Mouse (Mus musculus) testis, postnatal 14 days (tissue): Measurements from ENCODE around the gene Vmn2r109.
"Not testable (repeated sequence)": the region's sequence is repeated elsewhere in the genome, so short reads cannot be mapped to it uniquely, and the experiment has no call there.

Source experiments
- DNase-seq: peaks from one replicate; pipeline ENCODE4 v3.0.0; 2021; ENCODE audit warnings: low spot score

Gene Vmn2r109

GRCm38 (mm10) chr17:20564656-20565055 lies at the start of gene Vmn2r109:
Gene Vmn2r109, minus strand, starts transcription at chr17:20564756.
- no peak for DNase-seq

GRCm38 (mm10) chr17:20596323-20596722 lies 31.8 kb upstream of the Vmn2r109 start, which contains the start of gene Vmn2r110:
Gene Vmn2r110, minus strand, starts transcription at chr17:20596423.
- DNase-seq, result no peak

DNA sequence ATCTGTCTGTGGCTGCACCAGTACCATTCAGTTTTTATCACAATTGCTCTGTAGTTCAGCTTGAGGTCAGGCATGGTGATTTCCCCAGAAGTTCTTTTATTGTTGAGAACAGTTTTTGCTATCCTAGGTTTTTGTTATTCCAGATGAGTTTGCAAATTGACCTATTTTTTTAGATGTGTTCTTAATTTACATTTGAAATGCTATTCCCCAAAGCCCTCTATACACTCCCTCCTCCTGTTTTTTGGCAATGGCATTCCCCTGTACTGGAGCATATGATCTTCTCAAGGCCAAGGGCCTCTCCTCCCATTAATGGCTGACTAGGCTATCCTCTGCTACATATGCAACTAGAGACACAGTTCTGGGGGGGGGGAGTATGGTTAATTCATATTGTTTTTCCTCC lies 56.3 kb downstream of the Vmn2r109 start:
- not testable (repeated sequence) for DNase-seq

GRCm38 (mm10) chr17:20497858-20498257 lies 66.7 kb downstream of the Vmn2r109 start, which contains the start of gene Vmn1r225:
Gene Vmn1r225, plus strand, starts transcription at chr17:20498158.
- no peak for DNase-seq
